Mouse (Mus musculus): Measurements from ENCODE around the gene Atl3. TPM values are rescaled to one million over a fixed set of nuclear protein-coding genes. Genes with fewer than 3 reads are reported as not detected.

Atl3 gene
- polyA plus RNA-seq, 1 experiment from 2014 or later, result 6.0 TPM

DNA sequence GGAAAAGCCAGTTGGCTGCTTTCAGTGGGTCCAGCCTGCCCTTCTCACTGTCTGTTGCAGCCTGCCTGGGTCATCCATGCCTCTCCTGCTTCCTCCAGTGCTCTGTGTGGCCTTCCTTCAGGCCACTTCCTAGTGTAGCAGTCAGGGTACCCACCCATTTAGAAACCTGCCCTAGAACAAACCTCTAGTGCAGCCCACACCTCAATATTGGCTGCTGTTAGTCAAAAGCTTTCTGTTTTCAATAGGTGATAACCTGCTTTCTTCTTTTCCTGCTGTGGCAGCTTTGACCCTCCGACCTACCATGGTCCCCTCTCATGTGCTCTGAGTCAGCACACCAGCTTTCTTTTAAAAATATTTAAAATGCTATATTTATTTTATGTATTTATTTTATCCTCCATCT is 70.6 kb downstream of the Atl3 start:
- 86% methylated on average over 1 of the region's 1 CpGs for WGBS
- Histone ChIP-seq H3K9ac (replicated peaks) (no peak overlapping the region), H3K27me3 (no peaks in the 10 kb centered on the region), H3K27ac (no peak overlapping the region), H3K4me3 (replicated peaks) (no peak overlapping the region), H3K9me3 (no peaks in the 10 kb centered on the region), H3K4me2 (replicated peaks) (no peak overlapping the region), H3K4me1 (replicated peaks) (no peaks in the 10 kb centered on the region), H3K36me3 (no peaks in the 10 kb centered on the region)
- ATAC-seq, result no peak

GRCm38 (mm10) chr19:7566826-7567225 is 73.0 kb downstream of the Atl3 start:
- Histone ChIP-seq H3K4me2 (replicated peaks) (no peak overlapping the region), H3K27ac (no peak overlapping the region), H3K9me3 (no peaks in the 10 kb centered on the region), H3K4me3 (replicated peaks) (no peak overlapping the region), H3K4me1 (replicated peaks) (no peaks in the 10 kb centered on the region), H3K27me3 (no peaks in the 10 kb centered on the region), H3K36me3 (no peaks in the 10 kb centered on the region), H3K9ac (replicated peaks) (no peak overlapping the region)
- WGBS, result 63% methylated on average over 3 of the region's 3 CpGs
- ATAC-seq, result no peak

DNA sequence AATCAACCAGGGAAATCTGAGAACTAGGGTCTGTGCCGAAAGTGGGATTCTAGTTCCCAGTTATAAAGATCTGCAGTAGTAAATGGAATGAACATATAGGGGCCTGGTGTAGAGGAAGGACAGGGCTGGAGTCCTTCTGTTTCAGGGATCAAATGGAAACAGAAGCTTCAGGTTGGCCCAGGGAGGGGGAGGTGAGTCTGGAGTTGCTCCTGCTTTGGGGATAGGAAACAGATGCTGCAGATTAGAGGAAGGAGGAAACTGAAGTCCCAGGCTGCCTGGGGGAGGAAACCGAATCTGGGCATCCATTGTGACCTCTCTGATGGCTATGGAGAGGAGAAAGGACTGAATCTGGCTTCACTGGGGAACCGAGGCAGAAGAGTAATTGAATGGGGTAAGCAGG is 74.5 kb downstream of the Atl3 start:
- ATAC-seq, result no peak
- WGBS, result 56% methylated on average over 3 of the region's 3 CpGs

DNA sequence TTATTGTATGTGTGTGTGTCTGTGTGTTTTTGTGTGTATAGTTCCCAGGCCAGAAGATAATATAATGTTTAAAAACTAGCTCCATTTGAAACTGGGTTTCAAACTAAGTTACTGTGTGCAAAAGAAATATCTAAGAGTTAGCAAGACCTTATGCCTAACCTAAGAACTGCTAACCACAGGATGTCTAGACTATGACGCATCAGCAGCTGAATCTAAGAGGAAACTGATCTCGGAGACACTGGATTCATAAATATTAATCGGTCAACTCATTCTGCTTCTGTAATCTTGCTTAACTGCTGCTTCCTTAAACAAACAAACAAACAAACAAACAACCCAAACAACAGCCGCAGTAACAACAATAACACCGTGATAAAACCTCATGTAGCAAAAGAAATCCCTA is 75.8 kb downstream of the Atl3 start:
- no peak overlapping the region for H3K27ac ChIP-seq
- H3K4me3 ChIP-seq (replicated peaks), result no peak overlapping the region
- WGBS, result 85% methylated on average over 5 of the region's 5 CpGs
- no peaks in the 10 kb centered on the region for H3K4me1 ChIP-seq (replicated peaks)
- H3K27me3 ChIP-seq, result no peaks in the 10 kb centered on the region
- no peaks in the 10 kb centered on the region for H3K36me3 ChIP-seq
- no peak for ATAC-seq
- H3K9me3 ChIP-seq, result no peaks in the 10 kb centered on the region
- no peak overlapping the region for H3K4me2 ChIP-seq (replicated peaks)
- H3K9ac ChIP-seq (replicated peaks), result no peak overlapping the region

More for the DNA sequence above, 74.5 kb downstream of the Atl3 start:
- Histone ChIP-seq H3K27ac (no peak overlapping the region), H3K4me1 (replicated peaks) (no peaks in the 10 kb centered on the region), H3K36me3 (no peaks in the 10 kb centered on the region), H3K27me3 (no peaks in the 10 kb centered on the region), H3K4me3 (replicated peaks) (no peak overlapping the region), H3K9ac (replicated peaks) (no peak overlapping the region), H3K9me3 (no peaks in the 10 kb centered on the region), H3K4me2 (replicated peaks) (no peak overlapping the region)

DNA sequence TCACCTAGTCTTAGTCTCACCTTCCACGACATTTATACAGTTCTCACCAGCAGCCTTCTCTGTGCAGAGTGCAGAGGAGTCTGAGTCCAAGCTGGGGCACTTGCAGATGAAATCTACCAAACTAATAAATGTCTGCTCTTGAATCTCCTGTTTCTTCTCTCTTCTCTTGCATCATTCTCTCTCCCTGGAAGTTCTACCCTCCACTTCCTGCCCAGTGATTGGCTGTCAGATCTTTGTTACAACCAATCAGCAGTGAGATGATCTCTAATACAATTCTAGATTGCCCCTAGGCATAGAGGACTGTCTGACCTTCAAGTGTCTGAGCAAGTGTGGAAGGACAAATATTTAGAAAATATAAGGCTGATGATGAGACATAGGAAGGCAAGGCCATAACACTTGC is 82.3 kb downstream of the Atl3 start:
- 96% methylated on average over 1 of the region's 1 CpGs for WGBS
- H3K9ac ChIP-seq (replicated peaks), result no peak overlapping the region

GRCm38 (mm10) chr19:7577710-7578109 is 83.9 kb downstream of the Atl3 start:
- H3K27ac ChIP-seq, result no peak overlapping the region

More for the DNA sequence above, 82.3 kb downstream of the Atl3 start:
- Histone ChIP-seq H3K36me3 (no peaks in the 10 kb centered on the region), H3K4me2 (replicated peaks) (no peak overlapping the region), H3K4me3 (replicated peaks) (no peak overlapping the region), H3K27me3 (no peaks in the 10 kb centered on the region), H3K9me3 (no peaks in the 10 kb centered on the region), H3K27ac (no peak overlapping the region), H3K4me1 (replicated peaks) (no peaks in the 10 kb centered on the region)
- ATAC-seq, result no peak

DNA sequence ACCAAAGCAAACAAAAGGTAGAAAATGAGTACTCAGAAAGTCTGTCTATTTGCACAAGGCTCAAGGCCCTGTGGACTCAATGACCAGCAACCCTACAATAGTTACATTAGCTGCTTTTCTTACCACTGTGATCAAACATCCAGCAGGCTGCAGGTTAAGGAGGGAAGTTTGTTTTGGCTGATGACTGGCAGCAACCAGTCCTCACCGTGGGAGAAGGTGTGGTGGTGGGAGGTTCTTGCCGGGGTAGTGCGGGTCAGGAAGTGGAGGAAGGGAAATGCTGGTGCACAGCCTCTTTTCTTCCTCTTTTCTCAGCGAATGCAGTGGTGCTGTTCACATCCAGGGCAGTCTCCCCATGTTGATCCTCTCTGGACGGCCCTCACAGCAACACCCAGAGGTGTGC is 87.2 kb downstream of the Atl3 start:
- Histone ChIP-seq H3K9ac (replicated peaks) (no peak overlapping the region), H3K9me3 (no peaks in the 10 kb centered on the region), H3K36me3 (no peaks in the 10 kb centered on the region), H3K27ac (no peak overlapping the region), H3K4me3 (replicated peaks) (no peak overlapping the region), H3K4me1 (replicated peaks) (no peaks in the 10 kb centered on the region), H3K4me2 (replicated peaks) (no peak overlapping the region), H3K27me3 (no peaks in the 10 kb centered on the region)
- 79% methylated on average over 5 of the region's 5 CpGs for WGBS
- ATAC-seq, result no peak

More at GRCm38 (mm10) chr19:7577710-7578109, 83.9 kb downstream of the Atl3 start:
- Histone ChIP-seq H3K9me3 (no peaks in the 10 kb centered on the region), H3K4me3 (replicated peaks) (no peak overlapping the region), H3K4me1 (replicated peaks) (no peaks in the 10 kb centered on the region), H3K36me3 (no peaks in the 10 kb centered on the region), H3K9ac (replicated peaks) (no peak overlapping the region), H3K4me2 (replicated peaks) (no peak overlapping the region), H3K27me3 (no peaks in the 10 kb centered on the region)
- ATAC-seq, result no peak
- WGBS, result 86% methylated on average over 3 of the region's 3 CpGs

DNA sequence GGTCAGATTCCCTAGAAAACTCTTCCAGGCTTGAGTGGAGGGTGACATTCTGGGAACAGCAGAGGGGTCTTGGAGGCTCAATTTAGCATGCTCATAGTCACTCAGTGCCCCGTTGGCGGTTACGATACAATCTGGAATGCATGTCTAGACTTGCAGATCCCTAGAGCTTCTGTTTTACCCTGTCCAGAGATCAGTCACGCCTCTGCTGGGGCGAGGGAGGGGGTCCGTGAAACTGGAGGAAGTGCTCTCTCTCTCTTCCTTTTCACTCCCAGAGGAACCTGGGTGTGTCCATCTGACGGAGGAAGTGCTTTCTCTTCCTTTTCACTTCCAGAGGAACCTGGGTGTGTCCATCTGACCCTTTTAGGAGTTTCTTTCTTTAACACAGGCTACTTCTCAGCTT is 89.3 kb downstream of the Atl3 start:
- no peak overlapping the region for H3K4me3 ChIP-seq (replicated peaks)
- H3K4me1 ChIP-seq (replicated peaks), result no peaks in the 10 kb centered on the region
- H3K4me2 ChIP-seq (replicated peaks), result no peak overlapping the region
- no peak for ATAC-seq
- no peaks in the 10 kb centered on the region for H3K36me3 ChIP-seq
- whole genome bisulfite sequencing, result 70% methylated on average over 7 of the region's 7 CpGs
- no peaks in the 10 kb centered on the region for H3K9me3 ChIP-seq
- no peak overlapping the region for H3K9ac ChIP-seq (replicated peaks)
- H3K27ac ChIP-seq, result no peak overlapping the region
- H3K27me3 ChIP-seq, result no peaks in the 10 kb centered on the region

GRCm38 (mm10) chr19:7583599-7583998 is 89.8 kb downstream of the Atl3 start:
- Histone ChIP-seq H3K27me3 (no peaks in the 10 kb centered on the region), H3K36me3 (no peaks in the 10 kb centered on the region), H3K4me3 (replicated peaks) (no peak overlapping the region), H3K9ac (replicated peaks) (no peak overlapping the region), H3K4me2 (replicated peaks) (no peak overlapping the region), H3K27ac (no peak overlapping the region), H3K9me3 (no peaks in the 10 kb centered on the region), H3K4me1 (replicated peaks) (no peaks in the 10 kb centered on the region)
- ATAC-seq, result no peak
- 85% methylated on average over 3 of the region's 3 CpGs for WGBS

- Histone ChIP-seq H3K9me3 (no peaks in the 10 kb centered on the region), H3K36me3 (no peaks in the 10 kb centered on the region), H3K4me1 (replicated peaks) (no peaks in the 10 kb centered on the region), H3K27ac (no peak overlapping the region), H3K4me2 (replicated peaks) (no peak overlapping the region), H3K9ac (replicated peaks) (no peak overlapping the region), H3K27me3 (no peaks in the 10 kb centered on the region), H3K4me3 (replicated peaks) (no peak overlapping the region)
- 91% methylated on average over 8 of the region's 8 CpGs for WGBS
- ATAC-seq, result no peak
Measured at GRCm38 (mm10) chr19:7585279-7585678, 91.4 kb downstream of the Atl3 start.

DNA sequence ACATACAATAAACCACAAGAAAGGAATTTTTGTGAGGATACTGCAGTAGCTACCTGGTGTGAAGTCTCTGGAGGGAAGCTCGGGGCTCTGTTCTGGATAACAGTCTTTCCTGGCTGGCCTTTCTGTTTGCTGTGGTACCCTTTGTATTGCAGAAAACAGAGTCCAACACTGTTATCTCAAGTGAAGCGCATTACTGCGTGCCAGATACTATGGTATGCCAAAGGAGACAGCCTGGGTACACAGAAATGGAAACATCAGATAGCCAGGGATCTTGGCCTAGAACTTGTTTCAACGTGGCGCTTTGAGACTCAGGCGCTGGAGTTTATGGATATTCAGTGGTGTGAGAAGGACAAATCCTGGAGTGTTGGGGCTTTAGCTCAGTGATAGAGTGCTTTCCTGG is 91.9 kb downstream of the Atl3 start:
- no peaks in the 10 kb centered on the region for H3K36me3 ChIP-seq
- no peaks in the 10 kb centered on the region for H3K4me1 ChIP-seq (replicated peaks)
- no peak overlapping the region for H3K4me2 ChIP-seq (replicated peaks)
- H3K9ac ChIP-seq (replicated peaks), result no peak overlapping the region
- no peaks in the 10 kb centered on the region for H3K27me3 ChIP-seq
- H3K27ac ChIP-seq, result no peak overlapping the region
- 96% methylated on average over 6 of the region's 6 CpGs for WGBS
- H3K9me3 ChIP-seq, result no peaks in the 10 kb centered on the region
- ATAC-seq, result no peak
- H3K4me3 ChIP-seq (replicated peaks), result no peak overlapping the region
